Mouse (Mus musculus): Measurements from ENCODE around the gene 1810049J17Rik.

DNA sequence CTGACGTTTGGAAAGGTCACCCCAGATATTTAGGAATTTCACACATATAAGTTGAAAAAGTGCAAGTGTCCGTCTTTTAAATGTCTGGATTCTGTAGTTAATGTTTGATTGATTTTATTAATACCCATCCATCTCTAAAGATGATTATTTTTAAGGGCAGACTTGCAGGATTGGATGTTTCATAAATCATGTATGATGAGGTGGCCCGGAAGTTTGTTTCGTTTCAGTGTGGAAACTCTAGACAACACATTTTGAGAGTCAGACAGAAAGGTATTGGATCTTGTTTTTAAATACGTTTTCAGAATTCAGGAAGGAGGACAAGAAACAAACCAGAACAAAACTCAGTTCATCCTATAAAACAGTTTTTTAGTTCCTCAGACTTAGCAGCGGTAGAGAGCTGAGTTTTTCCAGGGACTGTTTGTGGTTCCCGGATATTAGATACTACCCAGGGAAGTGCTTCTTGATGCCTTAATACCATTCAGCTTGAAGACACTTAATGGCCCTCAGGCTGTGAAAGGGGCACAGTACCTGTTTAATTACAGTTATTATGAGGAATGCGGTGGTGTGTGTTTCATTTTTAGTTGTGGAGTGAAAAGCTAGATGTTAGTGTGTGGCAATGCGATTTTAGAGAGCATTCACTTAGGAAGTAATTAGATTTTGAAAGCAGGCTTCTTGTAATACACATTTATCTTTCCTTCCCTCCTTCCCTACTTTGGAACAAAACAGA lies 1.1 kb upstream of the 1810049J17Rik start:
- TF ChIP-seq POLR2A (IDR thresholded peaks at IDR 0.05; ENCODE audit: insufficient read length, low read depth) = no peak
- no peak for TF ChIP-seq MYOG (IDR thresholded peaks at IDR 0.05; ENCODE audit: control insufficient read depth in 1 of 3, insufficient read depth in 1 of 3, insufficient read length in 2 of 3, low read depth in 2 of 3)
- TF ChIP-seq E2F4 (IDR thresholded peaks at IDR 0.05; ENCODE audit: insufficient read depth) = no peak
- no peak for TF ChIP-seq TCF3 (IDR thresholded peaks at IDR 0.05; ENCODE audit: insufficient read length, low read depth)
- TF ChIP-seq MYOD1 (IDR thresholded peaks at IDR 0.05; ENCODE audit: control insufficient read depth in 1 of 3, insufficient read length in 2 of 3, low read depth in 2 of 3) = no peak
- TF ChIP-seq TCF12 (IDR thresholded peaks at IDR 0.05; ENCODE audit: insufficient read depth, poor library complexity, severe bottlenecking) = no peak
- TF ChIP-seq REST (IDR thresholded peaks at IDR 0.05; ENCODE audit: insufficient read depth, insufficient read length) = no peak
- no peak for TF ChIP-seq MAX (IDR thresholded peaks at IDR 0.05; ENCODE audit: low read depth)
- TF ChIP-seq POLR2AphosphoS2 (IDR thresholded peaks at IDR 0.05; ENCODE audit: insufficient read length, low read depth) = no peak
- no peak for TF ChIP-seq USF1 (IDR thresholded peaks at IDR 0.05; ENCODE audit: low read depth)
